In genomic region chr4:32570939-32571317, GRCm38 (mm10) we compare ENCODE assay signal across 12 mouse cellular contexts. TPM values are rescaled to one million over a fixed set of nuclear protein-coding genes. Genes with fewer than 3 reads are reported as not detected.
DNase-seq lines count a peak whose midpoint lies in the region; ATAC-seq and TF ChIP-seq lines count a peak whose summit lies in the region.
"Had no signal": no experiment of that assay in that cellular context is flagged by ENCODE, and none has a peak within 500 bp of the region (broad histone marks: within the 10 kb centered on the region; RNA-seq: fewer than 3 reads in every experiment).

No protein-coding gene starts in this region.

- no peak overlapping the region for H3K9ac ChIP-seq in forebrain, embryonic 15.5 days (replicated peaks)
- H3K9ac ChIP-seq in limb, embryonic 12.5 days (replicated peaks) = no peak overlapping the region
- H3K9ac ChIP-seq: heart, embryonic 13.5 days; limb, embryonic 13.5 days had no signal

- no peak for ATAC-seq in forebrain, embryonic 15.5 days (replicated peaks)
- no peak for ATAC-seq in limb, embryonic 12.5 days (ENCODE audit: insufficient number of reproducible peaks, insufficient read depth, low FRiP score, low TSS enrichment, low read depth)

- H3ac ChIP-seq in myocyte (ENCODE audit: control insufficient read depth, insufficient read length) = no peak overlapping the region

- WGBS in forebrain, embryonic 15.5 days = 65% methylated on average over 8 of the region's 8 CpGs
- WGBS in limb, embryonic 12.5 days = 85% methylated on average over 8 of the region's 8 CpGs
- 60% methylated on average over 8 of the region's 8 CpGs for WGBS in kidney, adult 2 months

- H3K79me2 ChIP-seq in myocyte (ENCODE audit: control insufficient read depth, insufficient read depth) = no peaks in the 10 kb centered on the region

- no peaks in the 10 kb centered on the region for H3K9me3 ChIP-seq in forebrain, embryonic 15.5 days
- no peaks in the 10 kb centered on the region for H3K9me3 ChIP-seq in limb, embryonic 12.5 days
- H3K9me3 ChIP-seq: heart, embryonic 13.5 days; limb, embryonic 13.5 days had no signal

- no peak for TF ChIP-seq POLR2A in bone marrow macrophage, adult 2 months (IDR thresholded peaks at IDR 0.05; ENCODE audit: borderline replicate concordance, low read depth, low read length)
- TF ChIP-seq POLR2A in myocyte (IDR thresholded peaks at IDR 0.05; ENCODE audit: insufficient read length, low read depth) = no peak
- no peak for TF ChIP-seq POLR2A in kidney, adult 2 months (IDR thresholded peaks at IDR 0.05; ENCODE audit: low read depth, low read length)

- DNase-seq in kidney, adult 2 months = no peak
- no peak for DNase-seq in right cerebral cortex, adult 2 months (ENCODE audit: low spot score in 2 of 2)
- DNase-seq in B cell, adult 2 months = no peak
- DNase-seq: cerebellum, adult 8-10 months had no signal

- no peak overlapping the region for H3K4me2 ChIP-seq in forebrain, embryonic 15.5 days (replicated peaks)
- no peak overlapping the region for H3K4me2 ChIP-seq in limb, embryonic 12.5 days
- peak overlapping the region; percentile 83 for H3K4me2 ChIP-seq in myocyte (ENCODE audit: low read depth)
- H3K4me2 ChIP-seq: heart, embryonic 13.5 days; limb, embryonic 13.5 days had no signal

- H3K4me3 ChIP-seq in bone marrow macrophage, adult 2 months (ENCODE audit: insufficient read depth, low read length) = peak overlapping the region; percentile 6
- H3K4me3 ChIP-seq in forebrain, embryonic 15.5 days = no peak overlapping the region
- no peak overlapping the region for H3K4me3 ChIP-seq in limb, embryonic 12.5 days (replicated peaks)
- peak overlapping the region; percentile 12 for H3K4me3 ChIP-seq in myocyte
- H3K4me3 ChIP-seq in kidney, adult 2 months (ENCODE audit: insufficient read depth, low read depth, low read length) = no peak overlapping the region
- H3K4me3 ChIP-seq: heart, embryonic 13.5 days; limb, embryonic 13.5 days had no signal

- H3K4me1 ChIP-seq in bone marrow macrophage, adult 2 months (ENCODE audit: control insufficient read depth, insufficient read depth, low read length) = peaks cover 36% of the 10 kb centered on the region
- peaks cover 27% of the 10 kb centered on the region for H3K4me1 ChIP-seq in forebrain, embryonic 15.5 days
- peaks cover 16% of the 10 kb centered on the region for H3K4me1 ChIP-seq in limb, embryonic 12.5 days (replicated peaks)
- no peaks in the 10 kb centered on the region for H3K4me1 ChIP-seq in kidney, adult 2 months (ENCODE audit: control insufficient read depth, insufficient read depth, low read length)

- no peak for TF ChIP-seq CTCF in bone marrow macrophage, adult 2 months (IDR thresholded peaks at IDR 0.05; ENCODE audit: low read depth, low read length)
- no peak for TF ChIP-seq CTCF in kidney, adult 2 months (conservative IDR thresholded peaks at IDR 0.05; ENCODE audit: insufficient read depth, insufficient read length, low read depth, low read length)

- H3K27me3 ChIP-seq in forebrain, embryonic 15.5 days = no peaks in the 10 kb centered on the region
- no peaks in the 10 kb centered on the region for H3K27me3 ChIP-seq in limb, embryonic 12.5 days
- H3K27me3 ChIP-seq in myocyte (ENCODE audit: control insufficient read depth, insufficient read depth, insufficient read length) = no peaks in the 10 kb centered on the region
- no peaks in the 10 kb centered on the region for H3K27me3 ChIP-seq in kidney, adult 2 months (replicated peaks; ENCODE audit: control insufficient read depth, insufficient read depth, low read length)
- H3K27me3 ChIP-seq: heart, embryonic 13.5 days; limb, embryonic 13.5 days had no signal

- peak overlapping the region; percentile 86 for H3K27ac ChIP-seq in bone marrow macrophage, adult 2 months (ENCODE audit: insufficient read depth, low read depth, low read length)
- peak overlapping the region; percentile 56 for H3K27ac ChIP-seq in forebrain, embryonic 15.5 days (replicated peaks)
- H3K27ac ChIP-seq in limb, embryonic 12.5 days = 0 out of 2 replicates have a peak overlapping the region, but pooled peaks have one; percentile 23
- H3K27ac ChIP-seq in kidney, adult 2 months (ENCODE audit: insufficient read depth, low read depth, low read length) = no peak overlapping the region
- H3K27ac ChIP-seq: heart, embryonic 13.5 days had no signal

- peaks cover 2% of the 10 kb centered on the region; the same call in 1 of the 2 replicates for H3K36me3 ChIP-seq in forebrain, embryonic 15.5 days
- peaks cover 3% of the 10 kb centered on the region; the same call in 1 of the 2 replicates for H3K36me3 ChIP-seq in limb, embryonic 12.5 days
- H3K36me3 ChIP-seq in myocyte (ENCODE audit: control insufficient read depth, insufficient read depth) = no peaks in the 10 kb centered on the region
- H3K36me3 ChIP-seq in kidney, adult 2 months (ENCODE audit: control insufficient read depth, insufficient read depth, low read length) = no peaks in the 10 kb centered on the region

TF ChIP-seq in myocyte, 11 proteins besides CTCF, POLR2A, EP300 and RAD21:
- TF ChIP-seq USF1 (IDR thresholded peaks at IDR 0.05; ENCODE audit: low read depth) (no peak), CEBPB (IDR thresholded peaks at IDR 0.05; ENCODE audit: insufficient read depth, poor library complexity, severe bottlenecking) (no peak), TCF12 (IDR thresholded peaks at IDR 0.05; ENCODE audit: insufficient read depth, poor library complexity, severe bottlenecking) (no peak), SRF (IDR thresholded peaks at IDR 0.05; ENCODE audit: control insufficient read depth, insufficient read length, low read depth) (no peak), E2F4 (IDR thresholded peaks at IDR 0.05; ENCODE audit: insufficient read depth) (no peak), MYOG (IDR thresholded peaks at IDR 0.05; ENCODE audit: control insufficient read depth in 1 of 3, insufficient read depth in 1 of 3, insufficient read length in 2 of 3, low read depth in 2 of 3) (no peak), MAX (IDR thresholded peaks at IDR 0.05; ENCODE audit: low read depth) (no peak), POLR2AphosphoS2 (IDR thresholded peaks at IDR 0.05; ENCODE audit: insufficient read length, low read depth) (no peak), MYOD1 (IDR thresholded peaks at IDR 0.05; ENCODE audit: control insufficient read depth in 1 of 3, insufficient read length in 2 of 3, low read depth in 2 of 3) (no peak), TCF3 (IDR thresholded peaks at IDR 0.05; ENCODE audit: insufficient read length, low read depth) (no peak), REST (IDR thresholded peaks at IDR 0.05; ENCODE audit: insufficient read depth, insufficient read length) (no peak)

RNA-seq across cellular contexts. Expression of gene Gja10, which starts 31.6 kb away (rescaled TPM):
- polyA plus RNA-seq in bone marrow macrophage, adult 2 months (2012; ENCODE audit: insufficient read depth, insufficient read length, missing spikeins) = not detected in 2 replicates
- polyA plus RNA-seq in forebrain, embryonic 15.5 days (2015; fragmentation: Nextera tagmentation; extraction: Ambion mirVana) = not detected in 2 replicates
- polyA plus RNA-seq in limb, embryonic 12.5 days (2016; fragmentation: Nextera tagmentation; extraction: Ambion mirVana) = 0.11 TPM in 1 of 2 replicates, not detected in the other
- polyA plus RNA-seq in myocyte (2012; fragmentation: generic; extraction: Trizol) = not detected
- polyA plus RNA-seq in kidney, adult 2 months (2012; rRNA removed) = 0.03 TPM in 1 of 2 replicates, not detected in the other
- polyA plus RNA-seq: embryonic facial prominence, embryonic 14.5 days; heart, embryonic 13.5 days; large intestine, adult 2 months; limb, embryonic 13.5 days had no signal

RNA-seq across cellular contexts. Expression of gene Casp8ap2, which starts 44.3 kb away (rescaled TPM):
- 10.5 and 11.3 TPM in 2 replicates for polyA plus RNA-seq in bone marrow macrophage, adult 2 months (2012; ENCODE audit: insufficient read depth, insufficient read length, missing spikeins)
- 54.7 and 55.3 TPM in 2 replicates for polyA plus RNA-seq in forebrain, embryonic 15.5 days (2015; fragmentation: Nextera tagmentation; extraction: Ambion mirVana)
- polyA plus RNA-seq in limb, embryonic 12.5 days (2016; fragmentation: Nextera tagmentation; extraction: Ambion mirVana) = 77.0 and 80.6 TPM in 2 replicates
- polyA plus RNA-seq in myocyte (2012; fragmentation: generic; extraction: Trizol) = 1.8 TPM
- 1.2 and 3.8 TPM in 2 replicates for polyA plus RNA-seq in kidney, adult 2 months (2012; rRNA removed)

Comparison
In these comparisons a context has a peak if more than half of its experiments do, and no peak if none do; other contexts are left out.
1. H3K4me3 ChIP-seq: peak in bone marrow macrophage, adult 2 months (single experiment) and myocyte (single experiment); none in forebrain, embryonic 15.5 days (single experiment), limb, embryonic 12.5 days (single experiment) and kidney, adult 2 months (single experiment).